Mouse (Mus musculus) gastrocnemius, adult 2 months (tissue): ENCODE results near the gene Dmc1. TPM values are rescaled to one million over a fixed set of nuclear protein-coding genes. Genes with fewer than 3 reads are reported as not detected.

ENCODE experiments used
- DNase-seq: peaks from one replicate; pipeline ENCODE4 v3.0.0; 2022
- H3K27ac ChIP-seq: fragments of 200-600 bp; 2 replicates; pipeline ENCODE4 v1.8.1; 2022; ENCODE audit warnings: mild to moderate bottlenecking
- H3K4me3 ChIP-seq: fragments of 200-600 bp; 2 replicates; pipeline ENCODE4 v1.8.1; 2022; ENCODE audit warnings: mild to moderate bottlenecking, moderate library complexity
- CTCF ChIP-seq: fragments of 200-600 bp; IDR thresholded peaks from 2 replicates; pipeline ENCODE4 v1.8.1; 2022; ENCODE audit warnings: antibody characterized with exemption, mild to moderate bottlenecking, moderate library complexity
- intact Hi-C: fragments of 180-260 bp; cut with DNase I; formaldehyde crosslinking; loops from one replicate; pipeline ENCODE4 v1.15.1; 2025
- long read RNA-seq, 2 experiments: library from polyadenylated mRNA; stranded (forward); transcript quantifications; one replicate each; pipeline ENCODE4 v2.0.0; 2021
- total RNA-seq, 2 experiments: library from RNA; stranded (reverse); gene quantifications; 2 replicates each; pipeline ENCODE4 v1.2.3; 2021

Gene Dmc1
- total RNA-seq, result not detected
- long read RNA-seq, experiment 1, result 0 reads
- long read RNA-seq, experiment 2, result 0 reads

DNA sequence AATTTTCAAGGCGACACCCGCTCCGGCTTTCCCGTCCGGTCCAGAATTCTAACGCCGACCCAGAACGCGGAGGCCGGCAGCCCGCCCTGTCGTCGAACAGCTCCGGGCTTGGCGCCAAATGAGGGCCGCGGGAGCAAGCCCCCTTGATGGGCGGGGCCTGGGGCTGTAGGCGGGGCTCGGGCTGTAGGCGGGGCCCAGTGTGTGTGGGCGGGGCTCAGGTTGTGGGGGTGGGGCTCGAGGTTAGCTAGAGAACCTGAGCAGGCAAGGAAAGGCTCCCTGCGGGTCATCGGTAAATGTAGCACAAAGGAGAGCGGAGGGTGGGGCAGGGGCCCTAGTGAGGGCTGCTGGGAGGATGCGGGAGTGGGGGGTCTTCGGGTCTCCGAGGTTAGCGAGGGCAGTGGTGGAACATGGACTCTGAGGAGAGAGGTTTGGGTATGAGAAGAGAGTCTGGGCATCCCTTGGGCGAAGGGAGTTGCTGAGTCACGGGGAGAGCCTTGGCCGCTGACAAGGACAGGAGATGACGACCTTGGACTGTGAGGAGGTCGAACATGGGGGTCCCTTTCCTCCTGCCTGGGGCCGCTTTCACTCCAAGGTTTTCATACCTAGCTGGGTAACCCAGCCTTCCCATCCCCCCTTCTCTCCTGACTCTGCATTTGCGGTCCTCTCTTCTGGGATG is at the start of gene Dmc1:
Gene Dmc1, minus strand, starts transcription at position 120 of the 676 bp plus-strand sequence.
- DNase-seq, result peak; percentile 47
- no peak within 1 kb of the TSS for H3K27ac ChIP-seq
- intact Hi-C loops, result loop anchor here (10.0 kb wide), 2 partner anchors 140 to 360 kb away; no protein-coding TSS in a partner anchor
- no peak for TF ChIP-seq CTCF
- peak within 1 kb of the TSS; percentile 61 for H3K4me3 ChIP-seq

GRCm38 (mm10) chr15:79651481-79651880 is 46.6 kb upstream of the Dmc1 start:
- H3K4me3 ChIP-seq, result no peak overlapping the region
- no peak for DNase-seq
- no peak overlapping the region for H3K27ac ChIP-seq
- intact Hi-C loops, result no loop called here
- TF ChIP-seq CTCF, result peak; percentile 63

DNA sequence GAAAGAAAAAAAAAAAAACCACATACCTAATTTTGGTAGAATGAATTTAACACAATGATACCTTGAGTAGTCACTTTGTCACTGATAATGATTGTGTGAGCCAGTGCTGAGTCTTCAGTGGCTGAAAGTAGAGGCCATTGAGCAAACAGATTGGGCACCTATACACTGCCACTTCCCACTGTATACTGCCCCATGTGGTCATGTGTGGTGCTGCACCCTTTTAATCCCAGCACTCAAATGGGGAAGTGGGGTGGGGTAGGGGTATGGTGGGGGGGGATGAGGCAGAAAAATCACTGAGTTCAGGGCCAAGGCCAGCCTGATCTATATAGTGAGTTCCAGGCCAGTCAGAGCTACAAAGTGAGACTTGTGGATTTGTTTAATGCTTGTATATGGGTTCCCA is 45.7 kb upstream of the Dmc1 start:
- no peak for DNase-seq
- TF ChIP-seq CTCF, result peak; percentile 65
- H3K27ac ChIP-seq, result no peak overlapping the region
- no peak overlapping the region for H3K4me3 ChIP-seq
- intact Hi-C loops, result no loop called here

DNA sequence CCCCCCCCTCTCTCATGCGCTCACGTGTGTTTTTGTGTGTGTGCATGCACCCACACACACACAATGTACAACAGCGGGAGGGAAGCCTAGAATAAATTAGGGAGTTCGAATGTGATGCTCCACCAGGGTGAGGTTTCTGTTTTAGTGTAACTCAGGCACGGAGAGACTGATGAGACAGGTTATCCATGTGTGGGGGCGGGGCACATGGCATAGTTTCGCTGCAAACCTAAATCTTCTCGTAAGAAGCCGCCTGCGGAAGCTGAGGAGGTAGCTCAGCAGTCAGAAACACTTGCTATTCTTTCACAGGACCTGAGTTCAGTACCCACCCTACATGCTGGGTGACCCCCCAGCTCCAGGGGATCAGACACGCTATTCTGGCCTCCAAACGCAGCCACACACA is 43.2 kb upstream of the Dmc1 start:
- no peak for DNase-seq
- Histone ChIP-seq H3K4me3 (no peak overlapping the region), H3K27ac (no peak overlapping the region)
- no peak for TF ChIP-seq CTCF
- intact Hi-C loops, result no loop called here

GRCm38 (mm10) chr15:79645483-79645882 is 40.6 kb upstream of the Dmc1 start:
- Histone ChIP-seq H3K4me3 (no peak overlapping the region), H3K27ac (no peak overlapping the region)
- TF ChIP-seq CTCF, result no peak
- intact Hi-C loops, result no loop called here
- DNase-seq, result no peak

DNA sequence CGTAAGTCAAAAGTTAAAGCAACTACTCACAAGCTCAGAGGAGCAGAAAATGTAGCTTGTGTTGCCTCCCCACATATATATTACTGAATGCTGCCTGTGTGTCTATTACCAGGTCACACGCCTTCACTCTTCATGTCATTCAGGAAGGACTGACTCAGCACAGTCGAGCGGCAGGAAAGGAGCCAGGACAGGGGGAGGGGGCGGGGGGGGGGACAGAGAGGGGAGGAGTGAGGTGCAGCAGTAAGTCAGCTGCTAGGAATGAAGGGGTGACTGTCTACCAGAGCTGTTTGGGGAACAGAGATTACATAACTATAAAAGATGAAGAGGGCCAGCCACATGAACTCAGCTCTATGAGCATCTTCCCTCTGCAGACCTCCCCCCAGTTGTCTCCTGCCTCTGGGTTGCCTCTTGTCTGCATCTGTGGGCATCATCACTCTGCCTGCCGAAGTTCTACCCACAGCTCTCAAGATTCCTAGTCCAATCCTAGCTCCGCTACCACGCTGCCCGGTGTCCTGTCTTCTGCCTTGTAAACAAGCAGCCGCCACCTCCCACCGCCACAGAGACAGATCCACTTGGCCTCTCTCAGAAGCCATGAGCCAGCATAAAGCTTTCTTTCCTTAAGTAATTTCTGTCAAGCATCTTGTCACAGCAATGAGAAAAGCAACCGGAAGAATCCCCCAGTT is 36.4 kb upstream of the Dmc1 start:
- intact Hi-C loops, result no loop called here
- no peak for TF ChIP-seq CTCF

DNA sequence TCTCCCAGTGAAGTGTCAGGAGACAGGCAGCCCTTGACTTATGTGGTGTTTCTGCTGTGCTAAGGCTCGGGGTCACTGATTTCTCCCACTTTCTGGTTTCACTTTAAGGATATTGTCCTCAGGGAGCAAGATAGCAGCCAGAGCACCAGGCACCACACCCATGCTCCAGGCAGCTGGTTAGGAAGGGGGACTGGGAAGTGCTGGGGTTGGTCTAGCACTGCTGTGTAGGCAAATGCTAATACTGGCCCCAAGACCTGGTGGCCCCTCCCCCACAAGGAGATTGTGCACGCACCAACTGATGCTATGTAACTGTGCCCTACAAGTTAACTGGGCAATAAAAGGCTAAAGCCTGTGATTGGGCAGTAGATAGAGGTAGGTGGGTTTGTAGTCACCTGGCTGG is 25.6 kb upstream of the Dmc1 start:
- H3K27ac ChIP-seq, result no peak overlapping the region
- no peak for DNase-seq
- H3K4me3 ChIP-seq, result no peak overlapping the region
- no peak for TF ChIP-seq CTCF
- intact Hi-C loops, result no loop called here

More for the DNA sequence above, 36.4 kb upstream of the Dmc1 start:
- DNase-seq, result no peak
- H3K4me3 ChIP-seq, result peak overlapping the region; percentile 11; the same call in 1 of the 2 replicates
- H3K27ac ChIP-seq, result peak overlapping the region; percentile 52; the same call in 1 of the 2 replicates

DNA sequence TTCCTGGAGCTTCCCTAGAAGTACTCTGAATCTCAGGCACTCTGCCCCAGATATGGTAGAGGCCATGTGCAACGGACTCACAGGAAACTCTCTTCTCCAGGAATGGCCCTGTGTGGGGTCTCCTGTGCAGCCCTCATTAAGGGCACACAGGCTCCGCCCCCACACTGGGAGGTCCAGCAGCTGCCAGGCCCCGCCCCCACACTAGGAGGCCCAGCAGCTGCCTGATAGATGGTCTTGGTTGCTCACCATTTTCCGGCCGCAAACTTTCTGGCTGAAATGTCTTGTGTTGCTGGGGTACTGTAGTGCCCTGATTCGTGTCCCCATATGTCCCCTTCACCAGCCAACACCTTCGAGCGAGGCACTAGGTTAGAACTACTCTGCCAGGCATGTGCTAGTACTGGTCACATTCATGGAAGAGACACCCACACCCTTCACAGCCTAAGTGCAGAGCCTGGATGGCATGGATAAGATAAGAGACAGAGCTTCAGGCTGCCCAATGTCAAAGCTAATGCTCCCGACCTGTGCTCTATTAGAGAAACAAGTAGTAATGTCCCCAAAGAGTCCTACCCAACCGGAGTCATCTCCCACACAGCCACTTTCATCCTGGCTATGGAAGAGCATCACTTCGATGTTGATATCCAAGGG is 15.0 kb upstream of the Dmc1 start:
- Histone ChIP-seq H3K27ac (no peak overlapping the region), H3K4me3 (no peak overlapping the region)
- DNase-seq, result no peak
- intact Hi-C loops, result no loop called here
- no peak for TF ChIP-seq CTCF

- intact Hi-C loops, result no loop called here
Measured at GRCm38 (mm10) chr15:79618456-79618855, 13.5 kb upstream of the Dmc1 start.

DNA sequence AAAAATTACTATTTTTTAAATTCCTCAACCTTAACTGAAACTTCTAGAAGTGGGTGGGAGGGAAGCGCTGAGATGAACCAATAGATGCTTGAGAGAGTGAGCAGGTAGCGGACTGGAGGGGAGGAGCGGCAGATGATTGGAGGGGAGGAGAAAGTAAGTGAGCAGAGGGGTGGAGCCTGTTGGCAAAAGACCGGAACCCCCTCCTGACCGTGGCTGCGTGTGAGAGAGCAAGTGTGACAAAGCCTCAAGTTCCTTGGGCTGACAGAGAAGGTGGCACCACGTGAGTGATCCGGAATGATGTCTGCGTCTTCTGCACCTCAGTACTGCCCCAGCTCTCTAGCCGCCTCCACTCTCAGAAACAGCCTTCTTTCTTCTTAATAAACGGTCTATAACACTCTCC is 12.2 kb upstream of the Dmc1 start:
- H3K27ac ChIP-seq, result no peak overlapping the region
- H3K4me3 ChIP-seq, result no peak overlapping the region
- intact Hi-C loops, result no loop called here
- TF ChIP-seq CTCF, result no peak
- no peak for DNase-seq

More at GRCm38 (mm10) chr15:79618456-79618855, 13.5 kb upstream of the Dmc1 start:
- Histone ChIP-seq H3K4me3 (no peak overlapping the region), H3K27ac (no peak overlapping the region)
- no peak for TF ChIP-seq CTCF
- no peak for DNase-seq

DNA sequence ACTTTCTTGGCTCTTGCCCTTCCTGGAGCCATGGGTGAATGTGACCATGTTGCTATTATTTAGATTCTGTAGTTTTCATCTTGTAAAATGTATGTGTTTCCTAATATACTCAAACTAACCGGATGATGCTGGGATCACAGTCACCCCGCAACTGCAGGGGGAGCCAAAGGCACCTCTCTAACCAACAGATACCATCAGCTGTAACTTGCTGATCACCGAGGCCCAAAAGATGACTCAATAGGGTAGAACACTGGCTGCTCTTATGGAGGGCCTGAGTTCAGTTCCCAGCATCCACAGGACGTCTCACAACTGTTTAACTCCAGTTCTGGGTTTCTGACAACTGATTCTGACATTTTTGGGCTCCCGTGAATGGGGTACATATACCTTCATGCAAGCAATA is 11.8 kb upstream of the Dmc1 start:
- intact Hi-C loops, result no loop called here
- no peak for DNase-seq
- no peak for TF ChIP-seq CTCF
- Histone ChIP-seq H3K27ac (no peak overlapping the region), H3K4me3 (no peak overlapping the region)

DNA sequence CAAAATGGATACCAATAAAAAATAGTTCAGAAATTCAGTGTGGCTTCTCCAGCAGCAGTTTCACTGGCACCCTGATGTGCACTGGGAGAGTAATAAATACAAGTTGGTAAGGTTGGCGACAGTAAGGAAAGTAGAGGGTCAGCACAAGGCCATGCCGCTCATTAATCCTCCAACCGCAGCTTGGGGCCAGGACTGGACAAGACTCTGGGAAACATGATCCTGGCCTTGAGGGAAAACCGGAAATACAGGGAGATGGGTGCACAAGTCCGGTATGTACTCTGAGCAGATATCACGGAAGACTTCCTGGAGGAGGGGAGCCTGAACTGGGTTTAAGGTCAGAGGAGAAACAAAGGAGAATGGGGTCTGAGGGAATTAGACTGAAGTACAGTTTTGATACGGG is 10.6 kb upstream of the Dmc1 start:
- Histone ChIP-seq H3K4me3 (no peak overlapping the region), H3K27ac (no peak overlapping the region)
- no peak for TF ChIP-seq CTCF
- intact Hi-C loops, result no loop called here
- no peak for DNase-seq

- no peak for TF ChIP-seq CTCF
- intact Hi-C loops, result loop anchor here (10.0 kb wide), 2 partner anchors 144 to 364 kb away; no protein-coding TSS in a partner anchor
- Histone ChIP-seq H3K27ac (no peak overlapping the region), H3K4me3 (no peak overlapping the region)
- DNase-seq, result no peak
Measured at GRCm38 (mm10) chr15:79609226-79609625, 4.3 kb upstream of the Dmc1 start.
